Mouse (Mus musculus): ENCODE measurements at regions not wholly inside any gene's neighbourhood (a gene's known extent, or its start where the extent isn't known, plus 50 kb on each side); places are given as distances from the start of the nearest gene placed in this dataset.
A peak's percentile ranks its signal among the peaks of the same experiment; 100 is the strongest.

GRCm38 (mm10) chr19:18444324-18444723 lies 187.3 kb downstream of the Ostf1 start:
- DNase-seq (ENCODE audit: low read depth, low spot score) = no peak

DNA sequence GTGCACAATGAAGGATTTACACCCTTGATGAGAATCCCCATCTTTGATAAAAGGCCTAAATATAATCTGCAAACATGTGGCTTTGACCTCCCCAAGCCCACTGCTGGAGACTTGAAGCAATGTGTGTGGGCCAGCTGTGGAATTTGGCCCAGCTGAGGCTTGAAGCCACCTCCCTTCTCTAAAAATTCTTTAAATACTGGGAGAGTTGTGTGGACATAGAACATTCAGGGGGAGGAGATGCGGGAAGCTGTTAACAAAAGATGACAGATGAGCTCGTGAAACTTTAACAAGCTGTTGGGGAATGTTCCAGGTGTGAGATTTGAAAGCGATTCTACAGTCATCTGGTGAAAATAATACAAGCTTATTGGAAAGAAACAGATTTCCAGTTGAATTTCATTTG lies 195.3 kb downstream of the Ostf1 start:
- peak; percentile 29 for DNase-seq (ENCODE audit: low read depth, low spot score)

GRCm38 (mm10) chr19:18420381-18420785 lies 211.2 kb downstream of the Ostf1 start:
- no peak for DNase-seq (ENCODE audit: low read depth, low spot score)

GRCm38 (mm10) chr19:18418548-18418947 lies 213.1 kb downstream of the Ostf1 start:
- DNase-seq (ENCODE audit: low read depth, low spot score) = no peak

GRCm38 (mm10) chr19:18377466-18378089 lies 254.0 kb downstream of the Ostf1 start:
- DNase-seq (ENCODE audit: low read depth, low spot score) = no peak

GRCm38 (mm10) chr19:18368612-18369011 lies 263.0 kb downstream of the Ostf1 start:
- DNase-seq (ENCODE audit: low read depth, low spot score) = no peak

- DNase-seq (ENCODE audit: low read depth, low spot score) = no peak
Observed at GRCm38 (mm10) chr19:18353960-18354359, 277.7 kb downstream of the Ostf1 start.

- no peak for DNase-seq (ENCODE audit: low read depth, low spot score)
Observed at GRCm38 (mm10) chr19:18345735-18346134, 285.9 kb downstream of the Ostf1 start.

DNA sequence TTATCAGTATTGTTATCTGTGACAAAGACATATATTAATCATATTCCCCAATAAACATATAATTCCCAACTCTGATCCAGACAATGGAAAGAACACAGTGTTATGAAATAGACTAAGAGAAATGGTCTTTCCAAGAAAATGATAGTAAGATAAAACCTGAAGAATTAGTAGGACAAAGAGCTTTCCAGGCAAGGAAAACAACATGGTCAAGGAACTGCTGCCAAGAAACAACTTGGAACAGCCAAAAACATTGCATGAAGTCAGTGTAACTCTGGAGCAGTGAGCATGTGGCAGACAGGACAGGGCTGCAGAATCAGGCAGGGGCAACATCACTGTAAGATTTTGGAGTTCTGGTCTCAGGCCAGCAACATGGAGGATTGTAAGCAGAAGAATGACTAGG lies 288.0 kb downstream of the Ostf1 start:
- DNase-seq (ENCODE audit: low read depth, low spot score) = no peak

- peak; percentile 4 for DNase-seq (ENCODE audit: low read depth, low spot score)
Observed at GRCm38 (mm10) chr19:18343003-18343402, 288.6 kb downstream of the Ostf1 start.

GRCm38 (mm10) chr19:18337819-18338555 lies 293.6 kb downstream of the Ostf1 start:
- no peak for DNase-seq (ENCODE audit: low read depth, low spot score)

DNA sequence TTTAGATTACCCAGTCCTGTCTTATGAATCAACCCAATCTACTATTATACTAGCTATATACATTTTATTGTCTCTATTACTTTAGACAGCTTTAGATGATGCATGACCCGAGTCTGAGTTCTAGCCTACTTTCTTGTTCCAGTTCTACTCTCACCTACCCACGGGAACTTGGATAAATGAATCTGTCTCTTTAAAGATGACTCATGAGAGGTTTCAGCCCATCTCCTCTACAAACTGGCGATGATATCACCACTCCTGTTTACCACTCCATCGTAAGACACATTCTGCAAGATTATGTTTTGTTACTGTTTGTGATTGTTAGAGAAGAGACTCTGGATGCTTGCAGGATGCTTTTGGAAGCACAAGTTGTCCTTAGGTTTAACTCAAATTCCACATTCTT lies 295.0 kb downstream of the Ostf1 start:
- DNase-seq (ENCODE audit: low read depth, low spot score) = no peak

- DNase-seq (ENCODE audit: low read depth, low spot score) = no peak
Observed at GRCm38 (mm10) chr19:18334639-18335038, 297.0 kb downstream of the Ostf1 start.

DNA sequence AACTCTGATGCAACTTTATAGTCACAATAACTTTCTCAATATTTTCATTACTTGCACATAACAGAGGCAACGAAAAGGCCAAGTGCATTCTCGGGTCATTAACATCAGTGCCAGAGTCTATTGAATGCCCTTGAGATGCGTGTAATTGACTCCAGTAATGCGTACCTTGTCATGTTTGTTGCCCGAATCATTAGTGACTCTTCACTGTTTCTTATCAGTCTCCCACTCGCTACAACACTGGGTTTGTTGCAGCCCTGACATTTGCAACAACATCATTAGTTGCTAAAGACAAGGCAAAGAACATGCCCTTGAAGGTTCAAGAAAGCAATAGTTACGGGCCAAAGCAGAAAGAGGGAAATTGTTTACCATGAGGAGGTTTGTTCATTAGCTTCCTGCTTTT lies 299.8 kb downstream of the Ostf1 start:
- DNase-seq (ENCODE audit: low read depth, low spot score) = no peak

GRCm38 (mm10) chr19:18329421-18329820 lies 302.2 kb downstream of the Ostf1 start:
- DNase-seq (ENCODE audit: low read depth, low spot score) = no peak

DNA sequence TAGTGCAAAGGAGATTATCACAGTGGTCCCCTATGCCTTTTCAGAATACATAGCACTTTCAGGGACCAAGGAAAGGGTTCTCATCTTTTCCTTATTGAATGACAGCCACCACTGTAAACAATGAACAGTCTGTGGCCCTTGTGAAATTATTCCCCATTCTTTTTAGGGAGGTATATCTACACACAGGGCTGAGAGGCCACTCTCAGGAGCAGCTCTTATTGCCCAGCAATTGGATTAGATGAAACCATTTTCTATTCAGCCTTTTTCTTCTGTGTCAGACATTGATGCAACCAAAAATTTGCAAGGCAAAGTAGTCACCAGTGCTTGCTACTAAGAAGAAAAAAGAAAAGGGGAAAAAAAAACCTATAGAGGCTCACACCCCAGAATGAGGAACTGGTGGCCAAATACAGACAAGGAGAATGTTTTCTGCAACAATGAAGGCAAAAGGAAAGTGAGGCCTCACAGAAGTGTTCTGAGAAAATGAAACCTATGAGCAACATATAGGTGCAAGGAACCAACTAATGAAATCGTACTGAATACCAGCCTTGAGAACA lies 313.2 kb downstream of the Ostf1 start:
- DNase-seq (ENCODE audit: low read depth, low spot score) = no peak

DNA sequence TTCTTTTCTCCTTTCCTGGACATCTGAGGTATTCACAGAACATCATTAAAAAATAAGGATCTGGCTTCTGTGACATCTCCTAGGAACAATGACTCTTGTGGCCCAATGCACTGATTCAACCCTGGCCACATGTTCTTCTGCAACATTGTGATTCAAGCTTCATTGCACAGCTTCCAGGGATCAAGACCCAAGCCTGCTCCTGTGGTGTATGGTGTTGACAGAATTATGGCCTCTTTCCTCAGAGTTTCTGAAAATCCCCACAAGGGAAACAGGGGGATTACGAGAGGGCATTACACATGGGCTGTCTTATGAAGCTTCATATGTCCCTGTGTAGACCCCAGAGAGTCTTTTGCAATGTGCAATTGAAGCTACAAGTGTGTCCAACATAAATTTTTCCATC lies 358.2 kb downstream of the Ostf1 start:
- no peak for DNase-seq (ENCODE audit: low read depth, low spot score)

DNA sequence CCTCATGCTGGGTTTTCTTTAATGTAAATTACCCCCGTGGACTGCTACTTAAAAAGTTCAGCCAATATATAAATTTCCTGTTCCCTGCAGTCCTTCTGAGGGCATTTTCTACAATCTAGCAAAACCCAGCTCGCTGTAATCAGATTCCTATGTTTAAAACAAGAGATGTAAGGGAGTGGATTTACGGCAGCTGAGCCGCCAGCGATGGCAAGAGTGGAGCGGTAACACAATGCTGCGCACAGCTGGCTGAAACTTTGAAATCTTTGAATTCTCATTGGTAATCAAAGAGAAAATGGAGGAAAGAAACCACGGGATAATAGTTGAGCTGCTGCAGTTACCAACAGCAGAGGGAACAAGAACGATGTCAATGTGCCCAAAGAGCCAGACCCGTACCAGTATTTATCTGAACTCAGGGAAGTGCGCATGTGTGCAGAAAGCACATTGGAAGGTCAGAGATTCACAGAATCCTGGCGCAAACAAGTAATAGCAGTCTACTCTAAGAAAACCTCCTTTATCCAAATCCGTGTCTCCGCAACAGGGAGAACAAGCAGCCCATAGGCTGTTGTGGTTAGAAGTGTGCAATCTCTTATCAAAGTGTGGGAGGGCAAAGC lies 376.4 kb downstream of the Ostf1 start:
- DNase-seq (ENCODE audit: low read depth, low spot score) = no peak

GRCm38 (mm10) chr19:18253333-18253732 lies 378.3 kb downstream of the Ostf1 start:
- no peak for DNase-seq (ENCODE audit: low read depth, low spot score)
